In the genomic region with DNA sequence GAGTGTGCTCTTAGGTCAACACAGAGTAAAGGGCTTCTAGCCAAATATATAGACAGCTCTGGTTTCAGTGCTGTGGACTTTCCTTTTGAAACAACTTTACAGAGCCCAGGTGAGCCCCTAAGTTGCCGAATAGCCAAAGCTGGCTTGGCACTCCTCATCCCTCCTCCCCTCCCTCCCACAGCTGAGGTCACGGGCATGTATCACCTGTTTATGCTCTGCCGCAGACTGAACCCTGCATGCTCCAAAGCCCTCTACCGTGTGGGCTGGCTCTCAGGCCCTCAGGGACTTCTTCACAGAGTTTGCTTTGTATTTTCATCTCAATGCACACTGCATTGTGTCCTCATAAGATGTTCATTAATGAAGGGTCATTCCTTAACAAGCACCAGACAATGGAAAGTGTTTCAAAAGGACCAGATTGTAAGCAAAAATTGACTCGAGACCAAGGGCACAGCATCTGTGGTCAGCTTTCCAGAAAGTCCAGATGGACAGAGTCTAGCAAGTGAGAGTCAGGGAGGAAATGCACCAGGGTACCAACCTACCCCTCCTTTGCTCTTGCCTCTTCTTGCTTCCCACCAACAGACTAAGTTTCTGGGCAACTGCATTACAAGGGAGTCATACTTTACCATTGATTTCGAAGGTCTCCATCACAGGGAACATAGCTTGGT, we compare ENCODE assay signal across 33 mouse cellular contexts. TPM values are rescaled to one million over a fixed set of nuclear protein-coding genes. Genes with fewer than 3 reads are reported as not detected.
DNase-seq lines count a peak whose midpoint lies in the region; ATAC-seq lines count a peak whose summit lies in the region.
"Had no signal": no experiment of that assay in that cellular context is flagged by ENCODE, and none has a peak within 500 bp of the region (broad histone marks: within the 10 kb centered on the region; RNA-seq: fewer than 3 reads in every experiment).

No protein-coding gene starts in this region.

- DNase-seq in cerebellum, postnatal 10 days, result peak; percentile 82 to 84
- DNase-seq in cerebellum, adult 11-12 months, result no peak
- DNase-seq in left cerebral cortex, postnatal 4 days, result peak; percentile 35
- DNase-seq in left cerebral cortex, adult 11 months (ENCODE audit: low spot score), result no peak
- peak; percentile 15 to 18 for DNase-seq in B cell, adult 2 months
- peak; percentile 25 for DNase-seq in splenic B cell, adult 2 months (ENCODE audit: low read depth, low spot score)
- DNase-seq: adrenal gland, adult 8-10 months; cerebellum, adult 18-20 months; gastrocnemius, postnatal 14 days; kidney, adult 8-10 months; layer of hippocampus, adult 9-11 months; right cerebral cortex, postnatal 14 days; thymus, adult 2 months; thymus, postnatal 36 days had no signal

- no peak overlapping the region for H3K4me3 ChIP-seq in heart, embryonic 12.5 days
- H3K4me3 ChIP-seq: embryonic facial prominence, embryonic 10.5 days; embryonic facial prominence, embryonic 15.5 days; forebrain, embryonic 13.5 days; heart, embryonic 15.5 days; hindbrain, embryonic 12.5 days; left cerebral cortex, adult 2 months; limb, embryonic 13.5 days; lung, embryonic 15.5 days; neural tube, embryonic 13.5 days had no signal

- no peaks in the 10 kb centered on the region for H3K27me3 ChIP-seq in splenic B cell, adult 2 months (ENCODE audit: control insufficient read depth, insufficient read depth, low read length, poor library complexity, severe bottlenecking)
- H3K27me3 ChIP-seq in heart, embryonic 12.5 days (replicated peaks), result no peaks in the 10 kb centered on the region
- H3K27me3 ChIP-seq: embryonic facial prominence, embryonic 15.5 days; forebrain, embryonic 13.5 days; heart, embryonic 15.5 days; hindbrain, embryonic 12.5 days; limb, embryonic 13.5 days; lung, embryonic 15.5 days; neural tube, embryonic 13.5 days had no signal

- H3K27ac ChIP-seq in heart, embryonic 12.5 days (ENCODE audit: poor library complexity, severe bottlenecking), result no peak overlapping the region
- H3K27ac ChIP-seq: embryonic facial prominence, embryonic 10.5 days; embryonic facial prominence, embryonic 15.5 days; forebrain, embryonic 13.5 days; heart, embryonic 15.5 days; hindbrain, embryonic 12.5 days; kidney, postnatal 0 days; left cerebral cortex, adult 2 months; limb, embryonic 13.5 days; lung, embryonic 15.5 days; neural tube, embryonic 13.5 days had no signal

- no peak overlapping the region for H3K9ac ChIP-seq in heart, embryonic 12.5 days
- H3K9ac ChIP-seq: embryonic facial prominence, embryonic 15.5 days; forebrain, embryonic 13.5 days; heart, embryonic 15.5 days; hindbrain, embryonic 12.5 days; limb, embryonic 13.5 days; lung, embryonic 15.5 days; neural tube, embryonic 13.5 days had no signal

- ATAC-seq in heart, embryonic 12.5 days (ENCODE audit: insufficient number of reproducible peaks, low FRiP score), result no peak
- ATAC-seq: forebrain, embryonic 13.5 days; intestine, embryonic 16.5 days had no signal

- no peaks in the 10 kb centered on the region for H3K36me3 ChIP-seq in splenic B cell, adult 2 months (ENCODE audit: control insufficient read depth, insufficient read depth, low read length, poor library complexity, severe bottlenecking)
- no peaks in the 10 kb centered on the region for H3K36me3 ChIP-seq in heart, embryonic 12.5 days
- H3K36me3 ChIP-seq: embryonic facial prominence, embryonic 10.5 days; embryonic facial prominence, embryonic 15.5 days; heart, embryonic 15.5 days; hindbrain, embryonic 12.5 days; limb, embryonic 13.5 days; lung, embryonic 15.5 days; neural tube, embryonic 13.5 days had no signal

- no peak overlapping the region for H3K4me2 ChIP-seq in heart, embryonic 12.5 days
- H3K4me2 ChIP-seq: embryonic facial prominence, embryonic 15.5 days; forebrain, embryonic 13.5 days; heart, embryonic 15.5 days; hindbrain, embryonic 12.5 days; limb, embryonic 13.5 days; liver, embryonic 11.5 days; lung, embryonic 15.5 days; midbrain, embryonic 11.5 days; neural tube, embryonic 13.5 days had no signal

- WGBS in heart, embryonic 12.5 days, result 64% methylated on average over 6 of the region's 6 CpGs

- no peaks in the 10 kb centered on the region for H3K4me1 ChIP-seq in heart, embryonic 12.5 days (replicated peaks)
- H3K4me1 ChIP-seq: embryonic facial prominence, embryonic 10.5 days; embryonic facial prominence, embryonic 15.5 days; forebrain, embryonic 13.5 days; heart, embryonic 15.5 days; hindbrain, embryonic 12.5 days; lung, embryonic 15.5 days; neural tube, embryonic 13.5 days had no signal

- H3K9me3 ChIP-seq in heart, embryonic 12.5 days (replicated peaks), result no peaks in the 10 kb centered on the region
- H3K9me3 ChIP-seq: embryonic facial prominence, embryonic 10.5 days; embryonic facial prominence, embryonic 15.5 days; forebrain, embryonic 13.5 days; heart, embryonic 15.5 days; hindbrain, embryonic 12.5 days; limb, embryonic 13.5 days; lung, embryonic 15.5 days; neural tube, embryonic 13.5 days had no signal

- intact Hi-C loops in left cerebral cortex, postnatal 4 days (cut with DNase I), result no loop called here

RNA-seq across cellular contexts. Expression of gene Marco, which starts 0.6 kb away (rescaled TPM):
- under 1 TPM in 1 of 2 experiments, not detected in 1; 0.72 TPM for total RNA-seq in left cerebral cortex, postnatal 4 days (2021)
- not detected in 2 replicates for polyA plus RNA-seq in heart, embryonic 12.5 days (2016; fragmentation: Nextera tagmentation; extraction: Ambion mirVana)
- total RNA-seq: adrenal gland, adult 8-10 months; ES-E14; gastrocnemius, postnatal 14 days; granulocyte monocyte progenitor cell, adult 5-6 weeks; left cerebral cortex, adult 2 months; left cerebral cortex, postnatal 25 days; megakaryocyte, adult 5-6 weeks had no signal
- polyA plus RNA-seq: embryonic facial prominence, embryonic 10.5 days; embryonic facial prominence, embryonic 15.5 days; forebrain, embryonic 13.5 days; hindbrain, embryonic 12.5 days; kidney, postnatal 0 days; midbrain, embryonic 11.5 days; small intestine, adult 2 months had no signal

Comparison
In these comparisons a context has a peak if more than half of its experiments do, and no peak if none do; other contexts are left out.
1. DNase-seq: peak in cerebellum, postnatal 10 days (2 of 2), left cerebral cortex, postnatal 4 days (single experiment), B cell, adult 2 months (2 of 2) and splenic B cell, adult 2 months (single experiment); none in cerebellum, adult 11-12 months (single experiment) and left cerebral cortex, adult 11 months (single experiment).